Mouse (Mus musculus): ENCODE measurements at regions not wholly inside any gene's neighbourhood (a gene's known extent, or its start where the extent isn't known, plus 50 kb on each side); places are given as distances from the start of the nearest gene placed in this dataset.

- Histone ChIP-seq H3K4me3 (ENCODE audit: control insufficient read depth in 1 of 2, insufficient read depth in 1 of 2, low read depth in 1 of 2, low read length in 2 of 2) (no peak overlapping the region), H3K36me3 (ENCODE audit: control insufficient read depth, insufficient read depth, low read length) (no peaks in the 10 kb centered on the region), H3K27ac (replicated peaks in 1 of 2; ENCODE audit: control insufficient read depth in 1 of 2, insufficient read depth in 1 of 2, low read depth in 2 of 2, low read length in 2 of 2) (no peak overlapping the region), H3K9me3 (ENCODE audit: control insufficient read depth, low read length) (no peaks in the 10 kb centered on the region), H3K9ac (ENCODE audit: low read length) (no peak overlapping the region), H3K27me3 (ENCODE audit: control insufficient read depth, insufficient read depth, low read length) (no peaks in the 10 kb centered on the region), H3K4me1 (ENCODE audit: control insufficient read depth in 2 of 2, insufficient read depth in 2 of 2, low read length in 2 of 2) (no peaks in the 10 kb centered on the region; a peak in 1 of 4 replicates), H3K4me2 (ENCODE audit: low read length) (no peak overlapping the region)
- 9% methylated on average over 16 of the region's 16 CpGs for WGBS
- no peak for ATAC-seq (ENCODE audit: insufficient number of reproducible peaks, insufficient read depth, low FRiP score, low read depth)
Measured at GRCm38 (mm10) chr1:177382596-177383190, 59.5 kb upstream of the Zbtb18 start.

GRCm38 (mm10) chr1:177382147-177382546 lies 60.0 kb upstream of the Zbtb18 start:
- H3K9me3 ChIP-seq (ENCODE audit: control insufficient read depth, low read length) = no peaks in the 10 kb centered on the region
- H3K4me2 ChIP-seq (ENCODE audit: low read length) = no peak overlapping the region
- H3K9ac ChIP-seq (ENCODE audit: low read length) = no peak overlapping the region
- no peak for ATAC-seq (ENCODE audit: insufficient number of reproducible peaks, insufficient read depth, low FRiP score, low read depth)
- H3K4me3 ChIP-seq (ENCODE audit: control insufficient read depth in 1 of 2, insufficient read depth in 1 of 2, low read depth in 1 of 2, low read length in 2 of 2) = no peak overlapping the region
- H3K4me1 ChIP-seq (ENCODE audit: control insufficient read depth in 2 of 2, insufficient read depth in 2 of 2, low read length in 2 of 2) = no peaks in the 10 kb centered on the region; a peak in 1 of 4 replicates
- WGBS = 84% methylated on average over 4 of the region's 4 CpGs
- no peaks in the 10 kb centered on the region for H3K27me3 ChIP-seq (ENCODE audit: control insufficient read depth, insufficient read depth, low read length)
- H3K36me3 ChIP-seq (ENCODE audit: control insufficient read depth, insufficient read depth, low read length) = no peaks in the 10 kb centered on the region
- no peak overlapping the region for H3K27ac ChIP-seq (replicated peaks in 1 of 2; ENCODE audit: control insufficient read depth in 1 of 2, insufficient read depth in 1 of 2, low read depth in 2 of 2, low read length in 2 of 2)

GRCm38 (mm10) chr1:177378112-177378511 lies 64.0 kb upstream of the Zbtb18 start:
- H3K4me1 ChIP-seq (ENCODE audit: control insufficient read depth in 2 of 2, insufficient read depth in 2 of 2, low read length in 2 of 2) = peaks cover 0 to 5% of the 10 kb centered on the region in 2 experiments; a peak in 3 of 4 replicates
- 78% methylated on average over 3 of the region's 3 CpGs for WGBS
- no peak overlapping the region for H3K27ac ChIP-seq (replicated peaks in 1 of 2; ENCODE audit: control insufficient read depth in 1 of 2, insufficient read depth in 1 of 2, low read depth in 2 of 2, low read length in 2 of 2)
- H3K27me3 ChIP-seq (ENCODE audit: control insufficient read depth, insufficient read depth, low read length) = no peaks in the 10 kb centered on the region
- no peak overlapping the region for H3K4me2 ChIP-seq (ENCODE audit: low read length)
- no peak overlapping the region for H3K4me3 ChIP-seq (ENCODE audit: control insufficient read depth in 1 of 2, insufficient read depth in 1 of 2, low read depth in 1 of 2, low read length in 2 of 2)
- ATAC-seq (ENCODE audit: insufficient number of reproducible peaks, insufficient read depth, low FRiP score, low read depth) = no peak
- H3K36me3 ChIP-seq (ENCODE audit: control insufficient read depth, insufficient read depth, low read length) = no peaks in the 10 kb centered on the region
- H3K9ac ChIP-seq (ENCODE audit: low read length) = no peak overlapping the region
- H3K9me3 ChIP-seq (ENCODE audit: control insufficient read depth, low read length) = no peaks in the 10 kb centered on the region

GRCm38 (mm10) chr1:177373226-177373825 lies 68.8 kb upstream of the Zbtb18 start:
- H3K4me3 ChIP-seq (ENCODE audit: control insufficient read depth in 1 of 2, insufficient read depth in 1 of 2, low read depth in 1 of 2, low read length in 2 of 2) = no peak overlapping the region
- no peaks in the 10 kb centered on the region for H3K9me3 ChIP-seq (ENCODE audit: control insufficient read depth, low read length)
- no peak overlapping the region for H3K27ac ChIP-seq (replicated peaks in 1 of 2; ENCODE audit: control insufficient read depth in 1 of 2, insufficient read depth in 1 of 2, low read depth in 2 of 2, low read length in 2 of 2)
- no peak for ATAC-seq (ENCODE audit: insufficient number of reproducible peaks, insufficient read depth, low FRiP score, low read depth)
- H3K4me1 ChIP-seq (ENCODE audit: control insufficient read depth in 2 of 2, insufficient read depth in 2 of 2, low read length in 2 of 2) = peaks cover 0 to 6% of the 10 kb centered on the region in 2 experiments; a peak in 3 of 4 replicates
- H3K4me2 ChIP-seq (ENCODE audit: low read length) = no peak overlapping the region
- no peaks in the 10 kb centered on the region for H3K36me3 ChIP-seq (ENCODE audit: control insufficient read depth, insufficient read depth, low read length)
- no peaks in the 10 kb centered on the region for H3K27me3 ChIP-seq (ENCODE audit: control insufficient read depth, insufficient read depth, low read length)
- 9% methylated on average over 5 of the region's 5 CpGs for WGBS
- no peak overlapping the region for H3K9ac ChIP-seq (ENCODE audit: low read length)

- Histone ChIP-seq H3K9ac (ENCODE audit: low read length) (no peak overlapping the region; the same call in 1 of the 2 replicates), H3K36me3 (ENCODE audit: control insufficient read depth, insufficient read depth, low read length) (no peaks in the 10 kb centered on the region), H3K4me2 (ENCODE audit: low read length) (peak overlapping the region; percentile 21; the same call in 1 of the 2 replicates), H3K27ac (replicated peaks in 1 of 2; ENCODE audit: control insufficient read depth in 1 of 2, insufficient read depth in 1 of 2, low read depth in 2 of 2, low read length in 2 of 2) (no peak overlapping the region), H3K27me3 (ENCODE audit: control insufficient read depth, insufficient read depth, low read length) (no peaks in the 10 kb centered on the region), H3K4me1 (ENCODE audit: control insufficient read depth in 2 of 2, insufficient read depth in 2 of 2, low read length in 2 of 2) (peaks cover 0 to 6% of the 10 kb centered on the region in 2 experiments; a peak in 3 of 4 replicates), H3K9me3 (ENCODE audit: control insufficient read depth, low read length) (no peaks in the 10 kb centered on the region), H3K4me3 (ENCODE audit: control insufficient read depth in 1 of 2, insufficient read depth in 1 of 2, low read depth in 1 of 2, low read length in 2 of 2) (no peak overlapping the region)
- no peak for ATAC-seq (ENCODE audit: insufficient number of reproducible peaks, insufficient read depth, low FRiP score, low read depth)
- 35% methylated on average over 10 of the region's 10 CpGs for WGBS
Measured at GRCm38 (mm10) chr1:177372066-177372465, 70.1 kb upstream of the Zbtb18 start.

GRCm38 (mm10) chr1:177367864-177368610 lies 74.1 kb upstream of the Zbtb18 start:
- Histone ChIP-seq H3K27ac (replicated peaks in 1 of 2; ENCODE audit: control insufficient read depth in 1 of 2, insufficient read depth in 1 of 2, low read depth in 2 of 2, low read length in 2 of 2) (no peak overlapping the region), H3K9me3 (ENCODE audit: control insufficient read depth, low read length) (no peaks in the 10 kb centered on the region), H3K36me3 (ENCODE audit: control insufficient read depth, insufficient read depth, low read length) (no peaks in the 10 kb centered on the region), H3K4me3 (ENCODE audit: control insufficient read depth in 1 of 2, insufficient read depth in 1 of 2, low read depth in 1 of 2, low read length in 2 of 2) (no peak overlapping the region), H3K27me3 (ENCODE audit: control insufficient read depth, insufficient read depth, low read length) (no peaks in the 10 kb centered on the region), H3K9ac (ENCODE audit: low read length) (no peak overlapping the region), H3K4me1 (ENCODE audit: control insufficient read depth in 2 of 2, insufficient read depth in 2 of 2, low read length in 2 of 2) (peaks cover 0 to under 1% of the 10 kb centered on the region in 2 experiments; a peak in 1 of 4 replicates), H3K4me2 (ENCODE audit: low read length) (no peak overlapping the region)
- no peak for ATAC-seq (ENCODE audit: insufficient number of reproducible peaks, insufficient read depth, low FRiP score, low read depth)
- 60% methylated on average over 9 of the region's 9 CpGs for WGBS

GRCm38 (mm10) chr1:177366914-177367313 lies 75.2 kb upstream of the Zbtb18 start:
- Histone ChIP-seq H3K27ac (replicated peaks in 1 of 2; ENCODE audit: control insufficient read depth in 1 of 2, insufficient read depth in 1 of 2, low read depth in 2 of 2, low read length in 2 of 2) (no peak overlapping the region), H3K27me3 (ENCODE audit: control insufficient read depth, insufficient read depth, low read length) (no peaks in the 10 kb centered on the region), H3K9me3 (ENCODE audit: control insufficient read depth, low read length) (no peaks in the 10 kb centered on the region), H3K4me1 (ENCODE audit: control insufficient read depth in 2 of 2, insufficient read depth in 2 of 2, low read length in 2 of 2) (no peaks in the 10 kb centered on the region), H3K4me2 (ENCODE audit: low read length) (no peak overlapping the region), H3K4me3 (ENCODE audit: control insufficient read depth in 1 of 2, insufficient read depth in 1 of 2, low read depth in 1 of 2, low read length in 2 of 2) (no peak overlapping the region), H3K9ac (ENCODE audit: low read length) (no peak overlapping the region), H3K36me3 (ENCODE audit: control insufficient read depth, insufficient read depth, low read length) (no peaks in the 10 kb centered on the region)
- WGBS = 82% methylated on average over 6 of the region's 6 CpGs
- no peak for ATAC-seq (ENCODE audit: insufficient number of reproducible peaks, insufficient read depth, low FRiP score, low read depth)
